Mouse (Mus musculus): ENCODE results near the gene Ppp1r9b. TPM values are rescaled to one million over a fixed set of nuclear protein-coding genes. Genes with fewer than 3 reads are reported as not detected.

Gene Ppp1r9b
- total RNA-seq, 2 experiments from 2014 or later = 16.1 to 24.5 TPM

DNA sequence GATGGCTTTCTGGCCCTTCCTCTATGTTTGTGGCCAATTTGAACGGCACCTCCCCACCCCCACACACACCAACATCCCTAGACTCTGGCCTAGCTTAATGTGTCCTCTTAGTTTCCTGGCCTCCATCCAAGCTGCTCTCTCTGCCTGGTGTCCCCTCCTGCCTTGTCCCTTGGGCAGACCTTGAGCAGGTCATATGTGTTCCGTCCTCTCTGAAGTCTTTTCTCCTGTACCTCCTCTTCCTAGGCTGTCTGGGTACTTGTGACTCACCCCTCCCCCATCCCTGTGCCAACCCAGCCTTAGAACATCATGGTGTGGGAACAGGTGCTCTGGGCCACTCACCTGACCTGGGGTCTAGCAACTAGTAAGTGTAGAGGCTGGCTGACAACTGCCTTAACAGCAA, 15.9 kb upstream of the Ppp1r9b start:
- DNase-seq (ENCODE audit: low spot score) = peak; percentile 54

DNA sequence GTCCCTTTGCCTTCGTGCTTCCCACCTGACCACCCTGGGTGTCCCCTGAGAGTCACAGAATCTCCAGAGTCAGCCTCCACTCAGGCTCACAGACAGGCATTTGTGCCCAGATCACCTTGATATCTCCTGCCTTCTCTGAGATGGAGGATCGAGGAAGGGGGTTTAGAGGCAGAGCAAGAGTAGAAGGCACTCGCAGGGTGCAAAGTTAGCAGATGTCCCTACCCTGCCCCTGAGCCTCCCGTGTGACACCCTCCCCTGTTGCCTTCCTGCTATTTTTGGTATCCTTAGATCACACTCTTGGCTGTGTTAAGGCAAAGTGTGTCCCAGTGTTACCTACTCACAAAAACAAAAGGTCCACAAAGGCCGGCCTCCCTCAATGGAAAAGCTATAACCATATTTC, 14.6 kb upstream of the Ppp1r9b start, which contains the start of gene Sgca:
Gene Sgca (minus strand): TSS at position 129 of the 400 bp plus-strand sequence.
- peak; percentile 64 for DNase-seq (ENCODE audit: low spot score)

DNA sequence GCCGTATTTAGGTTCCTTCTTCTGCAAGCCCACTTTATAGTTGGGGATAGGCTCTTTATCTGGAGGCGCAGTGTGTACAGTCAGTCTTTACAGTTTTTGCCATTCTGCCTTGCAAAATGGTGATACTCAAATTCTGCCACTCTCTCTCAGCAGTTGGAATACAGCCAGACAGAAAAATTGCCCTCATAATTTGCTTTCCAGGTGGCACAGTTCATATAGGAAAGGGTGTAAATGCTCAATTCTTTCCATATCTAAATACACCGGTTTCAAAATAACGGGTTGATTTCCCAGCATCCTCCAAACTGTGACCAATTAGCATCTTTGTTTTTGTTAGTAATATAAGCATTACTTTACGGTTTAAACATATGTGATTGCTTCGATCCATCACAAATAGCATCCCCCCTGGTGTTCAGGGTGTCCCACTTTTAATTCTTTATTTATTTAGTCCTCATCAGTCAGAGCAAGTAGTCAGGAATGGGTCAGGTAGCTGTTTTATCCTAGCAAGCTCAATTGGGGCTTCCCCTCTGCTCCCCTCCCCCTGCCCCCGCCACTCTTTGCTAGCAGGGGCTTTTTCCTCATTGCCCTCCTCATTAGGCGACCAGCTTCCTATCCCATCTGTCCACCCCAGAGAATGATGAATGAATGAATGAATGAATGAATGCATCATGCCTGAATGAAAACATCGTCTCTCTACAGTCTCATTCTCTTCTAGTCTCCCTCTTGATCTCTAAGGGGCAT, 12.5 kb upstream of the Ppp1r9b start:
- DNase-seq (ENCODE audit: low spot score) = no peak

DNA sequence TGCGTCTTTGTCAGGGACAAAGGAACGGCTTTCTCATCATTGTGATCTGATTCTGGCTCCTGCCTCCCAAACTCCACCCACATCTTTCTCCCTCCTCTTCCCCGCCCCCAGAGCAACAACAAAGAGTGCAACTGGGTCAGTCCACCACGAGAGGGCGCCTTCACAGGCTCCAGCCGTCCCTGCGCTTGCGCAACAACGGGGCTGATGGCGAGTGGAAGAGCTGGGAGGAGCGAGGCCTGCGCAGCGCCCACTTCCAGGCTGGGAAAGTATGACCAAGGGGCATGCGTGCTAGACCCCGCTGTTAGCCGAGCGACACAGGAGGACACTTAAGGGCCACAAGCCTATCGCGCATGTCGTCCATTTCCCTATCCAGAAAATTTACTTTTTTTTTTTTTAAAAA, 11.9 kb upstream of the Ppp1r9b start:
- DNase-seq (ENCODE audit: low spot score) = peak; percentile 98

DNA sequence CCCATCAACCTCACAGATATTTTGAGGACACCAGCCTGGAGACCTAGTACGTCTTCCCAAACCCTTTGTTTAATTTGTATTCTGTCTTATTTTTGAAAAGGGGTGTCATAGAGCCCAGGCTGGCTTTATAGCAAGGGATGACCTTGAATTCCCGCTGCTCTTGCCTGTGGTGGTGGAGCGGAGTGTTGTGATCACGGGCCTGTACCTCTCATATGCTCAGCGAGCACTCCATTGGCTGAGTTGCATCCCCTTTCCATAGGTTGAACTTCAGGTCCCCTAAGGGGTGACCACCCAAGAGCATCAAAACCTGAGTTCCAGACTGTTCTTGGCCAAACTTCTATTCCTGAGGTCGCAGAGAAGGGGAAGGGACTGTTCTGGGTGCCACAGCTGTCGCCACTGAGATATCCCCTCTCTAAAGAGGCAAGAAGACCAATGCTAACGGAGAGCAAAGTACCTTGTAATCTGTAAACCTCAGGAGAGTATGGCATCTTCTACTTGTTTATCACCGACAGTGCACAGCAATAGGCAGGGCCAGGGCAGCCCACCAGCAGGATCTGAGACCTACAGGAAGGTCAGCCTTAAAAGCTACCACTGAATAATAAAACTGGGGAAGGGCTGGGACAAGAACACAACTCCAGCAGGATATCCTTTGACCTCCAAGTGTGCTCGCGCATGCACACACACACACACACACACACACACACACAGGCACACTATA, 11.2 kb upstream of the Ppp1r9b start:
- no peak for DNase-seq (ENCODE audit: low spot score)

DNA sequence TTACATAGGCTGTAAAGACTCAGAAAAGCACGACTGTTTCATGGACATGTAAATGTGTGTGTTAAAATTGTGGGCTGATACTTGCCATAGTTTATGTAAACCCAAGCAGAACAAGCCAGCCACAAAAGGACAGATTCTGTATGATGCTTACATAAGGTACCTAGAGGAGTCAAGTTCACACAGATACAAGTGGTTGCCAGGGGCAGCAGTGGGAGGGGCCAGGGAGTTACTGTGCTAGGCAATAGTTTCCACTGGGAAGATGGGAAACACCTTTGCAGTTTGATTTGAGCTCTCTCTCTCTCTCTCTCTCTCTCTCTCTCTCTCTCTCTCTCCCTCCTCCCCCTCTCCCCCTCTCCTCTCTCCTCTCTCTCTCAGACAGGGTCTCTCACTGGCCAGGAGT, 5.7 kb upstream of the Ppp1r9b start:
- DNase-seq (ENCODE audit: low spot score) = no peak

DNA sequence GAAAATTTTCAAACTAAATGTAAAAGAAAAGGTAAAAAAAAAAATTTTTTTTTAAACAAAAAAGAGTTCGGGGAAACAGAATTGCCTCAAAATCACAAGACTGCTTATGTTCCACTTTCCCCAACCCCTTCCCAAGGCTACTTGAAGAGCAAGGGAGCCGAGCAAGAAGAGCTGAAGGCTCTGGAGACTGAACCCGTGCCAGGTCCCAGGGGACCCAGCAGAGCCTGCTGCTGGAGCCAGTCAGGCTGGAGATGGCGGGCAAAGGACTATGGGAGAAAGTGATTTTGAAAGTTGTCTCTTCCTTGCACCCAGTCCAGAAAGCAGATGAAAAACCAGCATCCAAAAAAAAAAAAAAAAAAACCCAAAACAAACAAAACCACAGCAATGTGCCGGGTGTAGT, 5.0 kb upstream of the Ppp1r9b start:
- DNase-seq (ENCODE audit: low spot score) = no peak

DNA sequence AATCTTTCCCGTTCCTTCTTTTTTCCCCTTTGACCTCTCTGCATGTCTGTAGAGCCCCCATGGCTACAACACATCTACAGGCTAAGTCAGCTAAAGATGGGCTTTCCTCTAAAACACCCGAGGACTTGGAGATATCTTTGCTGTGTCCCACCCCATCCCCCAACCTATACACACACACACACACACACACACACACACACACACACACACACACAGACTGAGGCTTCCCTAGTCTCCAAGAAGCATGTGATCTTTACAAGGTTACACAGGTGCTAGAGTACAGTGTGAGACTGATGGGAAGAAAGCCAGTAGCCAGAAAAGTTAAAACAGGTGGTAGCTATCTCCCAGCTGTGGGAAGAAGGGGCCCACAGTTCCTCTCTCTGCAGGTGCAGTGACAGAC, 4.4 kb upstream of the Ppp1r9b start:
- DNase-seq (ENCODE audit: low spot score) = no peak

DNA sequence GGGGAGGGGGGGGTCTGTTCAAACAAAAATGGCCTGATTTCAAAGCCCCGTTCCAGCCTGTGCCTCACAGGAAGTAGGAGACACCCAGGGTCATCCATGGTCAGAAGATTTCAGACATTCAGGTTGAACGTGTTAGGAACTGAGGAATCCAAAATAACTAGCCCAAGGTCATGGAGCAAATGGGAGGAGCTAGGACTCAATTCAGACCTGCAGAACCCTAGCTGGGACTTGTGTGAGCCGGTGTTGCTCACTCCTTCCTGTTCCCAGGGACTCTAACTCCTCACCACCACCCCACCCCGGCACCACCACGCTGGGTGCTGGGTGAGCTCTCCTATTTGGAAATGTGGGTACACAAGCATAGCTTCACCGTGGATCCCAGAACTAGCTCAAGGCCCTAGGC, 3.5 kb upstream of the Ppp1r9b start:
- DNase-seq (ENCODE audit: low spot score) = no peak

DNA sequence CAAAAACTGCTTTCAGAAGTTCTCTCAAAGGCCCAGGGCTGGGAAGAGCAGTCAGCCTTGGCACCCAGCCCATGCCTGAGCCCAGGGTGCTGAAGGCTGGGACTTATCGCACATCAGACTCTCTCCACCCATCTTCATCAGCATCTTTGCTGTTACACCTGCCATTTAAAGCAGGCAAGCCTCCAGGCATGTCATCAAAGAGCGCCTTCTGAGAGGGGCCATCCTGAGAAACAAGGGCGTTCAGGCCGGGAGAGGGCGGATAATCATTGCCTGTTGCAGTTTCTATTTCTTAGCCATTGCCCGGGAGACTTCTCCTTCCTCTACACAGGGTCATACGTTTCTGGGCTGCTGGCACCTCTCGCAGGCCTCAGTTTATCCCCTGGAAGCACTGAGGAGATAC, 3.0 kb upstream of the Ppp1r9b start:
- no peak for DNase-seq (ENCODE audit: low spot score)

DNA sequence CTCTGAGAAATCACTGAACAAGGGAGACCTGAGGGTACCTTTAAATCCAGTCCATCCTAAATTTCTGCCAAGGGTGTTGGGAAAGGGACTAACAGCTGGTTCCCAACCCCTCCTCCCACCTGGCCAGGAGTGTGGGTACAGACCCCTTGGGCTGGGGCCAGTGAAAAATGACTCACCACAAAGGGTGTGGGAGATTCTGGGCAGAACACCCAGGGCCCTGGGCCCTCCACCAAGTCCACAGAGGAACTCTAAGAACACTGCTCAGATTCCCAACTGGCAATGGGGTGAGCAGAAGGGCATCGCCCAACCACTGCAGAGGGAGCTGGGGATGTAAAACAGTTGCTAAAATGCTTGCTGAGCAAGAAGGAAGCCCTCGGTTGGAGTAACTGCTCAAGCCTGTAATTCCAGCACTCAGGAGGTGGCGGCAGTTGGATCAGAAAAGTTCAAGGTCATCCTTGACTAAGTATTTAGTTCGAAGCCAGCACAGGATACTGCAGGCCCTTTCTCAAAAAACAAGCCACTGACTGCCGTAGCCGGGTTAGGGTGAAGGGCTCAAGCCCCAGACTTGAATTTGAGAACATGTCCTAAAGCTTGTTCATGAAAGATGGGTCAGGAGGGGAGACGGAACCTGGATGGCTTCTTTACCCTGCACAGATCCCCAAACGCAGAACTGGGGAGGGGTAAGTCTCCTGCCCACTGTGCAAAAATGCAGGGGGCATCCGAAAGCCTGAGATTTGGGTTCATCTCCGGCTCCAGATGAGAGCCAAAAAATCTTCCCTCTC, 1.9 kb upstream of the Ppp1r9b start:
- DNase-seq (ENCODE audit: low spot score) = peak; percentile 72

DNA sequence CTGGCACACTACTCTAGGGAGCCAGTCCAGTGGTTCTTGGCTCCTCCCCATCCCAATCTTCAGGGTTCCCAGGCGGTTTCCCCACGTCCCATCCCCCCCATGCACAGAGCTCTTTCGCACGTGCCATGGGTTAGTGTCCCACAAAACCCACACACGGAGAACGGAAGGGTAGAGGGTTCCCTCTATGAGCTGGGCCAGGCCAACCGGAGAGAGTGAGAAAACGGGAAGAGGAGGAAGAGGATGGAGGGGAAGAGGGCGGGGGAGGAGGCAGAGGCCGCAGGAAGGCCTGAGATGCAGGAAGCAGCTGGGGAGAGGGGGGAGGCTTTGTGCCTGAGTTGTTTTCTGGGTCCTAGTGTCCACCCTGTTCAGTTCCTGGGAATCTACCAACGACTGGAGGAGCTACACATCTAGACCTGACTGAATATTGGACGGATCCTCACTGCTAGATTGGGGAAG, 1.2 kb upstream of the Ppp1r9b start:
- peak; percentile 86 for DNase-seq (ENCODE audit: low spot score)

DNA sequence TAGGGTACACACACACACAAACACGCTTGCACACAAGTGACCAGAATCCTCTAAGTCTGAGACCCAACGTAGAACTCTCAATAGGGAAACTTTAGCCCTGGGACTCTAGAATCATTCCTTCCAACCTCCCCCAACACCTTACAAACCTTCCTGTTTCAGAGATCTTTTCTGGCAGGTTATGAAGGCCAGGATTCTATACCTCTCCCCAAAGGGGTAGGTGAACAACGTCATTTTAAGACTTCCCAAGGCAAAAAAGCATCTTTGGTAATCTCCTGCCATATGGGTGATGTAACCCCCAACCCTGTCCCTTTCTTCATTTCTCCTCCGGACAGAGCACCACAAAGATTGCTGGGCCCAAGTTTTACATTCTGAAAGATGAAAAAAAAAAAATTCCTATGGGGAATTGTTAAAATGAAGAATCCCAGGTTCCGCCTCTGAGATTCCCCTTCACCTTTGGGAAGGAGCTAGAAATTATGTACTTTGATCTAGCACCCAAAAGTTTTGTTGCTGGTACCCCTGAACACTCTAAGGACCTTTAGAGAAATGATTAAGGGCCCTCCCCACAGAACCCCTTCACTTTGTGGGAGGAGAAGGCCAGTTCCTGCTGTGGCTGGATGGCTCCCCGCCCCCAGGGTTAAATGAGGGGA, 610 bp upstream of the Ppp1r9b start:
- DNase-seq (ENCODE audit: low spot score) = no peak

DNA sequence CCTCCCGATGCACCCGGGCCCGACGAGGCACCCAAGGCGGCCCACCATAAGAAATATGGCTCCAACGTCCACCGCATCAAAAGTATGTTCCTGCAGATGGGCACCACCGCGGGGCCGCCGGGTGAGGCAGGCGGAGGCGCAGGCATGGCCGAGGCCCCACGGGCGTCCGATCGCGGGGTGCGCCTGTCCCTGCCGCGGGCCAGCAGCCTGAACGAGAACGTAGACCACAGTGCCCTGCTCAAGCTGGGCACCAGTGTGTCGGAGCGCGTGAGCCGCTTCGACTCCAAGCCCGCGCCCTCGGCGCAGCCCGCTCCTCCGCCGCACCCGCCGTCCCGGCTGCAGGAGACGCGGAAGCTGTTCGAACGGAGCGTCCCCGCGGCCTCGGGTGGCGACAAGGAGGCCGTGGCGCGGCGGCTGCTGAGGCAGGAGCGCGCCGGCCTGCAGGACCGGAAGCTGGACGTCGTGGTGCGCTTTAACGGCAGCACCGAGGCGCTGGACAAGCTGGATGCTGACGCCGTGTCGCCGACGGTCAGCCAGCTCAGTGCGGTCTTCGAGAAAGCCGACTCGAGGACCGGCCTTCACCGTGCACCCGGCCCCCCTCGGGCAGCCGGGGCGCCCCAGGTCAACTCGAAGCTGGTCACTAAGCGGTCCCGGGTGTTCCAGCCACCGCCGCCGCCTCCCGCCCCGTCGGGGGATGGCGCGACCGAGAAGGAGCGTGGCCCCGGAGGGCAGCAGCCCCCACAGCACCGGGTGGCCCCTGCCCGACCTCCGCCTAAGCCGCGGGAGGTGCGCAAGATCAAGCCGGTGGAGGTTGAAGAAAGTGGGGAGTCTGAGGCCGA, 1.0 kb downstream of the Ppp1r9b start:
- no peak for DNase-seq (ENCODE audit: low spot score)

DNA sequence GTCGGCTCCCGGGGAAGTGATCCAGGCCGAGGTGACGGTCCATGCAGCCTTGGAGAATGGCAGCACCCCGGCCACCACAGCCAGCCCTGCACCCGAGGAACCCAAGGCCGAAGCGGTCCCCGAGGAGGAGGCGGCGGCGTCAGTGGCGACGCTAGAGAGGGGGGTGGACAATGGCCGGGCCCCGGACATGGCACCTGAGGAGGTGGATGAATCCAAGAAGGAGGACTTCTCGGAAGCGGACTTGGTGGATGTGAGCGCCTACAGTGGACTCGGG, 1.6 kb downstream of the Ppp1r9b start:
- DNase-seq (ENCODE audit: low spot score) = no peak

DNA sequence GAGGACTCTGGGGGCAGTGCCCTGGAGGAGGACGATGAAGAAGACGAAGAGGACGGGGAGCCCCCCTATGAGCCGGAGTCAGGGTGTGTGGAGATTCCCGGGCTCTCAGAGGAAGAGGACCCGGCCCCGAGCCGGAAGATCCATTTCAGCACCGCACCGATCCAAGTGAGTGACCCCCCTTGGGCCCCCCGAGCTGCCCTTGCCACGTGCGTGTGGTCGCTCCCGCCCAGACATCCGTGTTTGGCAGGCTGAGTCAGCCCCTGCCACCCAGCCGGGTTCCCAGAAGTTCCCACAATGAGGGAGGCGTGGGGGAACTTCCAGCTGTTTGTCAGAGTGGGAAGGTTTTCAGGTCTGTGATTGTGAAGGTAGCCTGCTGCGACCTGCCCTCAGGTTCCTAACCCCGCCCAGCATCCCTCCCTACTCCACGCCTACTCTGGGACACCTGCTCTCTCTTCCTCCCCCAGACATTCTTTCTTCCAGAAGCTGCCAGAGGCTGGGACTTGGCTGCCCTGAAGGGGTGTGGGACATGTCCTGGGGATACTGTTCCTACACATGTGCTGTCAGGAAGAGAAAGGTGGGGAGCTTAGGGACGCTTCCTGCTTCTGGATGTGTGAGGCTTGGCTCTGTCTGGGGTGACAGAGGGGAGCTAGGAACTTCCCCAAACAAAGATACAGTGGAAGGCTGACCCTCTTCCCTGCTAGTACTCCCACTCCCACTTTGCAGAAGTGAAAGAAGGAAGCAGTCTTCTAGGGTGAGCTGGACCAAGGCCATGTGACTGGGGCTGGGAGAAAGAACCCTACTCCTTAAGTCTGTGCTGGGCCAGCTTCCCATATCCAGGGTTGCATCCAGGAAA, 2.1 kb downstream of the Ppp1r9b start:
- peak; percentile 50 for DNase-seq (ENCODE audit: low spot score)

DNA sequence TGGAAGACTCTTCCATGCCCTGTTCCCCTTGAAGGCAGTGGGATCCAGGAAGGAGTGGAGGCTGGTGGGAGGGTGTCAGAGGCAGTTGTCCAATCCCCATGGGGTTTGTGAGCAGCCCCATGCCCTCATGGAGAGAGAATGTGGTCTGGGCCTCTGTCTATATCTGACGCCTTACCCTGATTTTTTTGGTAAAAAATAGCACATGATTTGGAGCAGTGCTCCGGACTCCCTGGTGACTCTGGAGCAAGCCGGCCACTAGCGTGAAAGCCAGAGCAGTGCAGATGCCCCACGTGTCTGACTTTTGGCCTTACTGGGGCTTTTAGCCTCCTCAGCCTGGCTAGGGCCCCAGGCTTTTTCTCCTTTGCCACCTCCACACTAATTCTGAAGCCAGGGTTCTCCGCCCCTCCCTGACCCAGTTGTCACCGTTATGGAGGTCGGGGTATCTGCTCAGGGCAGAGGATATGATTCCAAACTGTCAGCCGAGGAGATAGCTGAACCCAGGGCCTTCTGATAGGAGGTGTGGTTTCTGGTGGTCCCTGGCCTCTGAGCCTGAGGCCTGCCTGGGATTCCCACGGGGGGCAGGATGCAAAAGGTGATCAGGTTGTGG, 3.5 kb downstream of the Ppp1r9b start:
- DNase-seq (ENCODE audit: low spot score) = no peak

DNA sequence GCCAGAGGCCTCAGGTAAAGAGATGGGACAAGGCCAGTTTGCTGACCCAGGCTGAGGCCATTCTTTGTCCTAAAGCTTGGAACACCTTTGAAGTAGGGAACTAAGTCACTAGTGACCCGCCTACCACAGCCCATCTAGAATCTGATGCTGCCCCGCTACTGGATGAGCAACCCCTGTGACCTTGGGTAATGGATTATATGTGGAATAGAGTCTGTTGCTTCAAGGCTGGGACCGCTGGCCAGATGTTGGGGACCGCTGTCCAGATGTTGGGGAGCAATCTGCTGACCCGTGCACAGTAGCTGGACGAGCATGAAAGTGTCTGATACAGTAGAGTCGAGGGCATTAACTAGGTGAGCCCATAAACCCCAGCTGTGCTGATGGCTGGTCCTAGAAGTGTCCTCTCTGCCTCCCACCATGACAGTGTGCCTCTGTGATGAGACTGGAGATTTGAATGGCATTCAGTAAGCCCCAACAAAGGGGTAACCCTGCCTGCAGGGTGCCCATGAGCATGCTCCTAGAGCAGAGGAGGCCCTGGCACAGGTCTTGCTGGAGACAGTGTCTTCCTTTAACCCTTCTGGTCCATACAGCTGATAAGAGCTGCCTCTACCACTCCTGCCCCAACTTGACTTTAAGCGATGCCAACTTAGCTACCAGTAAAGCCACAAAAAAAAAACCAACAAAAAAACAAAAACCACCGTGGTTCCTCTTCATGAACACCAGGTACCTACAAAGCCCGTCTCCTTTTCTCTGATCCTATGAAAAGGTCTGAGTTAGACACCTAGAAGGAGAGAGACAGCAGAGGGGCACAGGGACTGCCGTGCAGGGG, 4.3 kb downstream of the Ppp1r9b start:
- DNase-seq (ENCODE audit: low spot score) = no peak

DNA sequence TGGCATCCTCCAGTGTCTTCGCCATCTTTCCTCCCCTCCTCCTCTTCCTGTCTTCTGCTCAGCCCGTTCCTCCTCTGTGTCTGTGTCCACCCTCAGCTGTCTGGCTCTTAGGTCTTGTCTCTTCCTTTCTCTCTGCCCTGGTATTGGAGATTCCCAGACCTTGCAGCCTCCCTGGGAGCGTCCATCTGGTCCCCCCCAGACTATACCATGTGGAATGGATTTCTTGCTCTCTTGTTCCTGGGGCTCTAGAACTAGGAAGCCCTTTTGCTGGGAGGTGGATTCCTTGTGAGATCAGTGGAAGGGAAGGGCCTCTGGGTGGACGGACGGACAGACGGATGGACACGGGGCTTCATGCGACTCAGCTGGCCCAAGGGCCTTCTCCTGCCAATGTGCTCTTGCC, 5.3 kb downstream of the Ppp1r9b start:
- no peak for DNase-seq (ENCODE audit: low spot score)
